Mouse (Mus musculus) E14TG2a.4 (cell line): ENCODE results near the gene Opn1mw.
A peak's percentile ranks its signal among the peaks of the same experiment; 100 is the strongest.
"Not testable (repeated sequence)": the region's sequence is repeated elsewhere in the genome, so short reads cannot be mapped to it uniquely, and the experiment has no call there.

Experiments
- H3K27me3 ChIP-seq: 2 replicates; pipeline ENCODE4 v1.6.1; 2014; ENCODE audit warnings: low read length, control low read depth; ENCODE audit not compliant: insufficient read depth
- H3K36me3 ChIP-seq: 2 replicates; pipeline ENCODE4 v1.6.1; 2014; ENCODE audit warnings: low read length, control low read depth; ENCODE audit not compliant: insufficient read depth
- H3K4me1 ChIP-seq: replicated peaks from 2 replicates; pipeline ENCODE4 v1.6.1; 2014; ENCODE audit warnings: low read depth, low read length, control low read depth
- H3K4me3 ChIP-seq: replicated peaks from 2 replicates; pipeline ENCODE4 v1.5.1; 2014; ENCODE audit warnings: mild to moderate bottlenecking, low read length
- H3K9me3 ChIP-seq: 2 replicates; pipeline ENCODE4 v1.6.1; 2014; ENCODE audit warnings: low read length, control low read depth
- CTCF ChIP-seq: conservative IDR thresholded peaks from 2 replicates; pipeline ENCODE4 v1.5.1; 2014; ENCODE audit warnings: low read length
- NANOG ChIP-seq: IDR thresholded peaks from 2 replicates; pipeline ENCODE4 v1.6.1; 2014; ENCODE audit warnings: borderline replicate concordance, low read length, mixed read lengths
- POU5F1 ChIP-seq: IDR thresholded peaks from 2 replicates; pipeline ENCODE4 v1.6.1; 2014; ENCODE audit warnings: low read length, borderline replicate concordance

Gene Opn1mw

DNA sequence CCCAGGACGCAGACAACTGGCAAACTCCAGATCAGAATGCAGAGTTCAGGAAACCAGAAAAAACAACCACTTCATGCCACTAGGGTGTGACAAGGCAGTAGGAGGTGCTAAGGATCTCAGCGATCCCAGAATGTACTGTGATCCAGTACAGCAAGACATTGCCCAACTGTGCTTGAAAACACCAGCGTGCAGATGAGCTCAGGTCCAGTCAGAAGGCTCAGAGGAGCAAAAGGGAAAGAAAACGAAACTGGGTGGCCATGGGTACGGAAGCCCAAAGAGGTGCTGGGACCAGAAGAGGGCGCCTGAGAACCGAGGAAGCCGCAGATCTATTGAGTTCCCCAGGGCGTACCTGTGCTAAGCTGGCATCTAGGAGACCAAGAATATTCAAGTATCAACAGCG is 11.8 kb upstream of the Opn1mw start:
- TF ChIP-seq CTCF (peak; percentile 23; the same call in 1 of the 2 replicates), POU5F1 (no peak), NANOG (no peak)
- Histone ChIP-seq H3K4me1 (no peaks in the 10 kb centered on the region), H3K4me3 (no peak overlapping the region), H3K9me3 (no peaks in the 10 kb centered on the region), H3K27me3 (no peaks in the 10 kb centered on the region), H3K36me3 (no peaks in the 10 kb centered on the region)

DNA sequence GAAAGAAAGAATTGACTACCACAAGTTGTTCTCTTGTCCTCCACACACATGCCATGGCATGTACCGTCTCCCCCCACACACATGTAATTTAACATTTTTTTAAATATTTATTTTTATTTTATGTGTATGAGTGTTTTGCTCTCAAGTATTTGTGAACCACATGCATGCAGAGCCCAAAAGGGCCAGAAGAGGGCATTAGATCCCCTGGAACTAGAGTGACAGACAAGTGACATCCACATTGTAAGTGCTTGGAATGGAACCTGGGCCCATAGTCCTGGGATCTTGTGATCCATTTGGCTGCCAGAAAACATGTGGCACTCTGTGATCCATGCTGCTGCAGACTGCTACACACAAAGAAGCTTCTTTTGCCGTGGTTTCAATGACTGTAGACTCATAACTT is 2.3 kb upstream of the Opn1mw start:
- Histone ChIP-seq H3K4me3 (no peak overlapping the region), H3K36me3 (no peaks in the 10 kb centered on the region), H3K27me3 (no peaks in the 10 kb centered on the region), H3K4me1 (no peaks in the 10 kb centered on the region), H3K9me3 (no peaks in the 10 kb centered on the region)
- peak; percentile 46 for TF ChIP-seq CTCF
- TF ChIP-seq NANOG: no peak
- TF ChIP-seq POU5F1: no peak

DNA sequence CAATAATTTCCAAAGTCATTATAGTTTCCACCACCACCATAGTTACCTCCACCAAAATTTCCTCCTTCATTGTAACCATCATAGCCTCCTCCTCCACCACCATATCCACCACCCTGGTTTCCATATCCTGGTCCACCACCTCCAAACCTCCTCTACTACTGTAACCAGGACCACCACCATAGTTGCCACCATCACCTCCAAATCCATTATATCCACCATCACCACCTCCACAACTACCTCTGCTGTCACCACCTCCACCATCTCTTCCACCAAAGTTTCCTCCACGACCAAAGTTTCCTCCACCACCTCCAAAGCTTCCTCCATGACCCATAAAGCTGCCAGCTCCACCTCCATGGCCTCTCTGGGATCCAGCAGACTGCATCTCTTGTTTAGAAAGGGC is 8.0 kb downstream of the Opn1mw start, which contains the start of gene Mecp2:
Gene Mecp2 (minus strand): TSS at position 101 of the 400 bp plus-strand sequence.
- not testable (repeated sequence) for H3K27me3 ChIP-seq, H3K4me3 ChIP-seq, H3K36me3 ChIP-seq, H3K9me3 ChIP-seq, H3K4me1 ChIP-seq

DNA sequence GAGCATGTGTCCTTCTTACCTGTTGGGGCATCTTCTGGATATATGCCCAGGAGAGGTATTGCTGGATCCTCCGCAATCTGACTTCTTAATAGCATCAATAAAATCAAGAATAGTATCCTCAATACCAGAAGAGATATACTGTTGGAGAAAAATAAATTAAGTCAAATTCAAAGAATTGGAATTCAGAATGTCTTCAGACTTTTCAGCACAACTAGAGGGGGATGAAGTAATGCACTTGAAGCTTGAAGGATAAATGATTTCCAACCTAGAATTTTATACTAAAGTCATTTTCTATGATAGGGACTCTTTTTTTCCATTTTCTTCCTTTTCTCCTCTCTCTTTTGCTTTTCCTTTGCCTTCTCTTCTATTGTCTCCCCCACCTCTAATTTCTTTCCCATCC is 40.5 kb downstream of the Opn1mw start, which contains the start of gene Tex28:
Gene Tex28 (minus strand): TSS at position 101 of the 400 bp plus-strand sequence.
- no peaks in the 10 kb centered on the region for H3K9me3 ChIP-seq
- TF ChIP-seq CTCF (no peak), NANOG (no peak), POU5F1 (no peak)
- H3K27me3 ChIP-seq: no peaks in the 10 kb centered on the region
- H3K36me3 ChIP-seq: no peaks in the 10 kb centered on the region
- H3K4me3 ChIP-seq: no peak within 1 kb of the TSS
- no peaks in the 10 kb centered on the region for H3K4me1 ChIP-seq

DNA sequence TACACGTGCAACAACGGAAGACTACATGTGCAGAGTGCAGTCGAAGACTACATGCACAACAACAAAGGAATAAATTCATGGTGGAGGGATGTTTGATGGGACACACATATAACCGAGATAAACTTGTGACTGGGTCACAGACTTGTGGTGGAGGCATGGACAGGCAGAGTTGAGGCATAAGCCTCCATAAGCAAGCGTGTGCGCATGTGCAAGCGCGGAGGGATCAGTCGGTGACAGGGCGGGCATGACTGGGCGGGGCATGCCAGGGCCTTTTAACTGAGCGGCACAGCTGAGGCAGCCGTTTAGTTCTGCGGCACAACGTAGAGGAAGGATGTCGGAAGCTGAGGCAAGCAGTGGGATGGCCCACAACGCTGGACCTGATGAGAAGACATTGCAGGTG is 49.7 kb downstream of the Opn1mw start, which contains the start of gene Tktl1:
Gene Tktl1 (plus strand): TSS at position 301 of the 400 bp plus-strand sequence.
- Histone ChIP-seq H3K27me3 (no peaks in the 10 kb centered on the region), H3K4me1 (no peaks in the 10 kb centered on the region), H3K4me3 (no peak within 1 kb of the TSS), H3K36me3 (no peaks in the 10 kb centered on the region), H3K9me3 (peaks cover 6% of the 10 kb centered on the region; the same call in 1 of the 2 replicates)
- TF ChIP-seq CTCF: no peak
- TF ChIP-seq NANOG: no peak
- TF ChIP-seq POU5F1: no peak
